Mouse (Mus musculus) spleen, adult 18-20 months (tissue): ENCODE data around the gene Ring1.
"Not testable (repeated sequence)": the region's sequence is repeated elsewhere in the genome, so short reads cannot be mapped to it uniquely, and the experiment has no call there.

ENCODE experiments used
- DNase-seq, 2 experiments: peaks; one replicate each; pipeline ENCODE4 v3.0.0; 2022; ENCODE audit warnings: mixed read lengths in 2 of 2

Gene Ring1

DNA sequence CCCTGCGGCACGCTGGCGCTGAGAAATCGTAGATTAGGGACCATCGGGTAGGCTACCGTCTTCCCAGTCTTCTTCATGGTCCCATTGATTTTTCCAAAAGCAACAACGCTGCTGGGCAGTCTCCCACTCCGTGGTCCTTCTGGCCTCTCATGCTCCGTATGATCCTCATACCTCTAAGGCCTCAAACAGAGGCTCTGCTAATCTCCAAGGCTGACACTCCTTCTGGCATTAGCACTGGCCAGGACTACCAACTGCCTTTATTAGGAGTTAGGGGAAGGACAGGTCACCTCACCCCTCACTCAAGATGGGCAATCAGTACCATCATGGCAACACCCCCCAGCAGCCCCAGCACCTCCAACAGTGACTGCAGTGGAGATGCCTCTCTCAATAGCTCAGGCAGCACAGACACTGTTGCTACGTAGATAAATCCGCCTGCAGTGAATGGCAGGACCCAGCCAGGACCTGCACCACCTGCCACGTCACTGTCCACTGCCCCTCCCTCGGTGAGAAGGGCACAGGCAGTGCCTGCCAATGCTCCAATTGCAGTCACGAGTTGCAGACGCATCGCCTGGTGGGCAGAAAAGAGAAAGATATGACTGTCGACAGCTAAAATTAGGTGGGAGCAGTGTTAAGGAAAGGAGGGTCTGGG lies 4.1 kb upstream of the Ring1 start:
- no peak for DNase-seq

GRCm38 (mm10) chr17:34027656-34028223 lies 3.3 kb upstream of the Ring1 start, which contains the start of gene H2-Ke6:
H2-Ke6 (minus strand) TSS chr17:34028060.
- DNase-seq, result peak; percentile 88 to 93

DNA sequence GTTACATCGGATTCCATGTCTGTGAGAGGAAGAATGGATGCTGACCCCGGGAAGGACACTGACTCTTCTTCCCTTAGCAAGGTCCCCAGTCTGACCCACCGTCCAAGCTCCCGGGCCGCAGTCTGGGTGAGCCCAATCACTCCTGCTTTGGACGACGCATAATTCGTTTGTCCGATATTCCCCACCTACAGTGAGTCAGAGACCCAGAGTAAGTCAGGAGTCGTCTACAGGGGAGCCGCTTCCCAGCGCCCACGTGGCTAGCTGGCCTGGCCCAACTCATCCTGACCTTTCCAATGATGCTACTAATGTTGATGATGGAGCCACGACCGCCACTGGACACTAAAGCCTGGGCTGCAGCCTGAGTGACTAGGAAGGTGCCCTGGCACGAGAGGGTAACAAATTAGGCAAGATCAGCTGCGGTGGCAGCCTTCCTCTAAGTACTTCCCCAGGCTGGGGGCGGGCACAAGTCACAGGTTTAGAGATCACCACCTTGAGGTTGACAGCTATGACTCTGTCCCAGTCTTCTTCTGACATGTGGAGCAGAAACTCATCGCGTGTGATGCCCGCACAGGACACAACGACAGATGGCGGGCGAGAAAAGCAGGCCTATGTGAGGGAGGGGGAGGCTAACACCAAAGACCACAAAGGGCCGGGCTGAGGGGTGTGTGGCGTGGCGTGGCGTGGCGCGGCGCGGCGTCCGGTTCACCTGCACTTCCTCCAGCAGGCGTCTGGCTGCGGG lies 2.6 kb upstream of the Ring1 start:
- peak; percentile 56 to 71 for DNase-seq

- no peak for DNase-seq
These were observed 1.7 kb upstream of the Ring1 start for GRCm38 (mm10) chr17:34026221-34026620.

GRCm38 (mm10) chr17:34025756-34026151 lies 1.3 kb upstream of the Ring1 start:
- no peak for DNase-seq

- DNase-seq, result no peak
These were observed 628 bp upstream of the Ring1 start for GRCm38 (mm10) chr17:34024861-34025755.

DNA sequence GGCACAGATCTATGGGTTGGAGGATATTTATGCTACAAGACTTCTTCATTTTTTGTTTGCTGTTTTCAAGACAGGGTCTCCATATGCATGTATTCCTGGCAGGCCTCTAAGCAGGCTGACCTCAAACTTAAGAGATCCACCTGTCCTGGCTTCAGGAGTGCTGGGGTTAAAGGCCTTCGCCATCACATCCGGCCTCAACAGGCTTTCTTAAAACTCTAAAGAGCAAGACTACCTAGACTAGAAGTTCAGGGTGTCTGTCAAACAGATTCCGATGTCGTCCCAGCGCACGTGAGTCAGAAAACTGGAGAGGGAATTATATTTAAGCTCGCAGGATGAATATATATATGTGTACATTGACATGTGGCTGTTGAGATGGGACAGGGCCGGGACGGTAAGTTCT lies 802 bp downstream of the Ring1 start:
- no peak for DNase-seq

DNA sequence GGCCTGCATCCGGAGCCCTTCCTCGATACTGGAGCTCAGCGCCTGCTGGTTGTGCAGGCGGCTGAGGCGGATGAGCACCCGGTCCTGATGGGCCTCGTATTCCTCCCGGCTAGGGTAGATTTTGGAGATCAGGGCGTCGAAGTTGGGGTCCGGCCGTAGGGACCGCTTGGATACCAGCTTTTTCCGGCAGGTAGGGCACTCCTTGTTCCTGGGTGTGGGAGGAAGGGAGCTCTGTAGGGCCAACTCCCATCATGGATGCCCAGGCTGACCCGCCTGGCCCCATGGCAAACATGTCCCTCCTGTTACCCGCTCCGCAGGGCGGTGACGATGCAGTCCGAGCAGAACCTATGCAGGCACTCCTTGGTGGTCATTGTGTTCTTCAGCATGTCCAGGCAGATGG lies 1.5 kb downstream of the Ring1 start:
- DNase-seq, result no peak

GRCm38 (mm10) chr17:34022414-34022783 lies 2.1 kb downstream of the Ring1 start:
- DNase-seq, result no peak

DNA sequence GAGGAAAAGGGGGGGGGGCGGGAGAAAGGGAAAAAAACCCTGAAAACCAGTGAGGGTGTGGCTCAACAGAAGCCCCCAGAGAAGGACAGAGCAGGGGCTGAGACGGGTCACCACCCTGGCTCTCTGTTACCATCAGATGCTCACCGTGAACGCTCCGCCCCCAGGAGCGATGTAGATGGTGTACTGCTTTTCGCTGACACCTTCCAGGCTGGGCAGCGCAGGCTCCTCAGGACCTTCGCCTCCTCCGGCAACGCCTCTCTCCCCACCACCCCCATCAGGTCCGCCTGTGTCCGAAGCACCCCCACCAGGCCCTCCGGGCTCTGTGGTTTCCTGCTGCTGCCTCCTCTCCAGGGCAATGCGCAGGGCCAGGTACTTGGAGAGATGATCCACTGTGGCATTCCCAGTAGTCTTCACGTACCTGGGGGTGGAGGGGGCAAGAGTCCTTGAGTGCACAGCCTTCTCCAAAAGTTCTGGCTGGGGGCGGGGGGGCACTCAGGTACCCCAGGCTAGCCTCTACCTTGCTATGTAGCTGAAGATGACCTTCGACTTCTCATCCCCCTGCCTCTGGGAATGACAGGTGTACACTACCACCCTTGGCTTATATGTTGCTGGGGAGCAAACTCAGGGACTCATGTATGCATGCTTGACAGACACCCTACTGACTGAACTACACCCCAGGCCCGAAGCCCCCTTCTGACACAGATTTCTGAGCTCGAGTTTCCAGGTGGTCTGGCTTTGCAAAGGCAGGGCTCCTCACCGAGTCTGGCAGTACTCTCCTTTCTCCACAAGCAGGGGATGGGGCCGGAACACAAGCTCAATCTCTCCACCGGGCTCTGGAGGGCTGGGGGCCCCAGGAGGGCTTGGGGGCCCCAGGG lies 2.7 kb downstream of the Ring1 start:
- DNase-seq, result no peak

DNA sequence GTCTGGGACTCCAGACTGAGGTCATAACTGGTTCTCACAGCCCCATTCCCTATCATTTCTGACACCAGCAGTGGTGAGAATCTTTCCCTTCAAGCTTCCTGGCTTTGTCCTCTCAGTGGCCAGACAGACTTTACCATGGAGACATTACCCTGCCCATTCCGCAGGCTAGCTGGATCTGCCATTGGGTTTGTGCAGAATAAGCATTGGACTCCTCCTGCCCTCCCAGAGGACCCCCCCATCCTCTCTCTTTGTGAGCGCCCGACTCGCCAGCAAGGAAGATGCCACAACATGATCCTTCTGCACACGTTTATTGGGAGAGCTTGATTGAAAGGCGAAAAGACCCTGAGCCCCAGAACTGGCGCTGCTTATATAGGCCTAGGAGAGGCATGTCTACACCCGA lies 11.0 kb downstream of the Ring1 start:
- DNase-seq, result no peak

- no peak for DNase-seq
These were observed 14.3 kb downstream of the Ring1 start for GRCm38 (mm10) chr17:34010156-34010555.

DNA sequence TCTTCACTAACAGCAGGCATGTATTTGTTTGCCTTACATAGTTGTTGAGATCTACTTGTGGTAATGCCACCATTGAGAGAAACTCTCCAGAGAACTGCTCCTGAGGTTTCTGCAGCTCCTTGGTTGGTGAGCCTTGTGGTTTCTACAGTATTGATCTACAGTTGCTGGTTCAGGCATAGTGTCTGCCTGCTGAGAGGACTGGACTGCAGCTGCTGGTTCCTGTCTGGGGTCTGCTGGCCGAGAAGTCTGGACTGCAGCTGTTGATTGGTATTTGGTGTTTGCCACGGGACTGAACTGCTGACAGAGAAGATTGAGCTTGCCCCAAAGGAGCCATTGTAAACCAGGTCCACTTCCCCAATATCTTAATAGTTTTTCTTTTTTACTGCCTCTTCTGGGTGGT lies 17.9 kb downstream of the Ring1 start:
- DNase-seq, result no peak

DNA sequence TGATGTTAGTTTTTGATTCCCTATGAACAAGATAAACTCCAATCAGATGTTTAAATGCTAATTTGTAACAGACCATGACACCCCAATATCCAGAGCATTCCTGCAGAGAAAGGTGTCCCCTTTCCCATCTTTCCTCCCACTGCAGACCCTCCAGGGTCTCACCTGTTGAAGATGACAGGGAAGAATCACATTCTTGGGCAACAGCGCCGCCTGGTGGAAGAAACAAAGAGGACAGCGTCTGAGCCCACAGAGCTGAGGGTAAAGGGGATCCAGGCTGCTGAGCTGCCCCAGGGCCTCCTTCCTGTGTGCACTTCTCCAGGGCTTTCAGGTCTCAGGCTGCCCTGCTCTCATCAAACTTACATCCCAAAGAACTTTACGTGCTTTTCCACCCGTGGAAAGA lies 21.1 kb downstream of the Ring1 start:
- DNase-seq, result peak; percentile 36 to 64

GRCm38 (mm10) chr17:34000796-34001195 lies 23.7 kb downstream of the Ring1 start:
- DNase-seq, result not testable (repeated sequence)

DNA sequence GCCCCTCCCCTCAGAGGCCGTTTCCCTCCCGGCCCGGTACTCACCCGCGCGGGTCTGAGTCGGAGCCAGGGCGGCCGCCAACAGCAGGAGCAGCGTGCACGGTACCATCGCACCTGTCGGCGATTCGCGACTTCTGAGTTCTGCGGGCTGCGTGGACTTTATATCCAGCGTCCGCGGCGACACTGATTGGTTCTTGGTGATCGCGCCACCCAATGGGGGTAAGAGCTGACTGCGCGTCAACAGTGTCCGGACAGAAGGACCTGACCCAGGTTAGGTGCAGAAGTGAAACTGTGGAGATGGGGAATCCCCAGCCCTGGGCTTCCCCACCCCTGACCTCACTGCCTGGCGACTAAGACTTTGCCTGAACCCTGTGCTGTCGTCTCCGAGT lies 24.3 kb downstream of the Ring1 start, which contains the start of gene H2-K1:
H2-K1 (minus strand) TSS at position 198 of the 388 bp plus-strand sequence.
- DNase-seq, result peak; percentile 95

DNA sequence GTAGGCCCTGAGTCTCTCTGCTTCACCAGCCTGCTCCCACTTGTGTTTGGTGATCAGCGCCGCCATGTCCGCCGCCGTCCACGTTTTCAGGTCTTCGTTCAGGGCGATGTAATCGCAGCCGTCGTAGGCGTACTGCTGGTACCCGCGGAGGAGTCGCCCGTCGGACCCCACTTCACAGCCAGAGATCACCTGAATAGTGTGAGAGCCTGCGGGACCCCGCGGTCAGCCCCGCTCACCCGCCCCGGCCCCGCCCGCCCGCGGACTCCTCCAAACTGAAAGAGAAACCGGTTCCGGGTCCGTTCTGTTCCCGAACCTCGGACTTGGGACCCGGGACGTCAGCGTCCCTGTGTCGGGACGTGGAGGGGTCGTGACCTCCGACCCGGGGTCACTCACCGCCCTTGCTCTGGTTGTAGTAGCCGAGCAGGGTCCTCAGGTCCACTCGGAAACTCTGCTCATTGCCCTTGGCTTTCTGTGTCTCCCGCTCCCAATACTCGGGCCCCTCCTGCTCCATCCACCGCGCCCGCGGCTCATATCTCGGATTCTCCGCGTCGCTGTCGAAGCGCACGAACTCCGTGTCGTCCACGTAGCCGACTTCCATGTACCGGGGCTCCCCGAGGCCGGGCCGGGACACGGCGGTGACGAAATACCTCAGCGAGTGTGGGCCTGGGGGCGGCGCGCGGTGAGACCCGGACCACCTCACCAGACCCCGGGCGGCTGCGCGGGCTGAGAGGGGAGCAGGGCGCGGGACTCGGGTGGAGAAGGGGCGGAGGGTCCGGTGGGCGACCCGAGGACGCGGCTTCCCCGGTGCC lies 24.9 kb downstream of the Ring1 start:
- peak; percentile 18 to 37 for DNase-seq

GRCm38 (mm10) chr17:33998697-33999096 lies 25.8 kb downstream of the Ring1 start:
- DNase-seq, result peak; percentile 19 to 22

- DNase-seq, result not testable (repeated sequence)
These were observed 27.5 kb downstream of the Ring1 start for GRCm38 (mm10) chr17:33997025-33997424.

DNA sequence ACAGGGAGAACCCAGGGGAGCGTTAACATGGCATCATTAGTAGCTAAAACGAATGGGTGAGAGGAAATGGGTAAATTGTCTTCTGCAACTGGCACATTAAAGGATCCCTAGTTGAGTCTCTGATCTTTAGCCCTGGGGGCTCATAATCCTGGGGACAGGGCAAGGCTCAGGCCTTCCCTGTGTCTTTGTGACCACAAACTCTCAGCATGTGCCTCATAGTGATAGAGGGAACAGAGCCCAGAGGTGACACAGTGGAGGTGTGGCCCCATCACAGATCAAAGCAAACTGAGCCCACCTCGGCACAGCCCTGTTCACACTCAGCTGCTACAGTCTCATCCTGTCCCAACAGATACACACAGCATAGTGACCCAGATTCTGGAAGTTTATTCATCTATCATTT lies 28.8 kb downstream of the Ring1 start:
- DNase-seq, result no peak

GRCm38 (mm10) chr17:33994959-33995358 lies 29.5 kb downstream of the Ring1 start:
- DNase-seq, result no peak
